Comparison of ENCODE assay signal across 28 mouse cellular contexts in the genomic region with DNA sequence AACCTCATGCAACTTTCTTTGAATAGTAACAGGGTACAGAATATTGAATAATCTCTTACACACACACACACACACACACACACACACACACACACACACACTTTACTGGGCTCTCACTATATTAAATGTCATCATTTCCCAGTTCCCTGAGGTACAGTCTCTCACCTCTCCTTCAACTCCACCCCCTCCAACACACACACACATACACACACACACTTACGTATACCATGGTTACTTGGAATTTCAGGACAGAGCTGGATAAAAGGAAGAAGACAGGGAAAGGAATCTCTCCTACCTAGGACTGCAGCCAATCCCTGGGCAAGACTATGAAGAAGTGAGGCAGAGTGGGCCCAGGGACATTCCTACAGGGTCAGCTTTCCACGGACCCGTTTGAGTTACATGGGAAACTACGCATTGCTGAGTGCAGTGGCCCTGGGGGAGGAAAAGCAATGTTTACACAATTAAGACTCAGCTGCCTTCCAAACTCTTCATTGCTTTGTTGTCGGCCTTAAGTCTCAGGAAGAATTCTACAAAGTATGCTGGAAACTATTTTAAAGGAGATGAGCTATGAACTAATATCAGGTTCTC.
DNase-seq lines count a peak whose midpoint lies in the region; ATAC-seq and TF ChIP-seq lines count a peak whose summit lies in the region.
"Had no signal": no experiment of that assay in that cellular context is flagged by ENCODE, and none has a peak within 500 bp of the region (broad histone marks: within the 10 kb centered on the region; RNA-seq: fewer than 3 reads in every experiment).

No protein-coding gene starts in this region.

- WGBS in kidney, adult 2 months = 52% methylated on average over 5 of the region's 5 CpGs
- WGBS in lung, postnatal 0 days = 32% methylated on average over 5 of the region's 5 CpGs

- TF ChIP-seq EP300 in lung, postnatal 0 days (IDR thresholded peaks at IDR 0.05) = no peak

- no peaks in the 10 kb centered on the region for H3K4me1 ChIP-seq in kidney, adult 2 months (ENCODE audit: control insufficient read depth, insufficient read depth, low read length)
- H3K4me1 ChIP-seq in lung, postnatal 0 days (ENCODE audit: insufficient read depth, low read depth, low read length) = peaks cover 9% of the 10 kb centered on the region; the same call in 1 of the 2 replicates
- H3K4me1 ChIP-seq: forebrain, embryonic 10.5 days; forebrain, embryonic 15.5 days; liver, embryonic 13.5 days had no signal

- peak; percentile 7 for DNase-seq in embryo, embryonic 10.5 days (ENCODE audit: low spot score)
- DNase-seq in embryo, embryonic 11 days = no peak
- DNase-seq in kidney, postnatal 10 days = peak; percentile 9
- no peak for DNase-seq in kidney, adult 2 months
- no peak for DNase-seq in lung, postnatal 0 days (ENCODE audit: low spot score)
- no peak for DNase-seq in lung, postnatal 25 days (ENCODE audit: low spot score)
- DNase-seq in frontal cortex, postnatal 36 days (ENCODE audit: low spot score in 2 of 2) = no peak
- DNase-seq: adrenal gland, adult 2 months; cerebellum, adult 9-10 months; cerebellum, postnatal 36 days; gastrocnemius, adult 2 months; gastrocnemius, postnatal 36 days; heart, adult 2 months; kidney, adult 9 months; layer of hippocampus, postnatal 36 days; liver, embryonic 13.5 days; lung, adult 18-20 months; lung, postnatal 14 days; spleen, adult 18-20 months; thymus, postnatal 14 days had no signal

- no peak for TF ChIP-seq CTCF in kidney, adult 2 months (conservative IDR thresholded peaks at IDR 0.05; ENCODE audit: insufficient read depth, insufficient read length, low read depth, low read length)
- no peak for TF ChIP-seq CTCF in lung, postnatal 0 days (IDR thresholded peaks at IDR 0.05)

- no peak overlapping the region for H3K27ac ChIP-seq in kidney, adult 2 months (ENCODE audit: insufficient read depth, low read depth, low read length)
- no peak overlapping the region for H3K27ac ChIP-seq in lung, postnatal 0 days (ENCODE audit: low read length)
- H3K27ac ChIP-seq: forebrain, embryonic 10.5 days; forebrain, embryonic 15.5 days; gastrocnemius, adult 2 months; heart, adult 2 months; liver, embryonic 13.5 days had no signal

- no peaks in the 10 kb centered on the region for H3K36me3 ChIP-seq in kidney, adult 2 months (ENCODE audit: control insufficient read depth, insufficient read depth, low read length)
- H3K36me3 ChIP-seq in lung, postnatal 0 days (ENCODE audit: insufficient read depth, low read length) = no peaks in the 10 kb centered on the region
- H3K36me3 ChIP-seq: forebrain, embryonic 10.5 days; forebrain, embryonic 15.5 days; heart, embryonic 12.5 days; liver, embryonic 13.5 days had no signal

- peak; percentile 26; the same call in 1 of the 2 replicates for ATAC-seq in lung, postnatal 0 days
- ATAC-seq: activated CD4-positive, CD25-positive, alpha-beta regulatory T cell, adult 4 months; forebrain, embryonic 15.5 days; hindbrain, embryonic 16.5 days; midbrain, embryonic 16.5 days had no signal

- H3K27me3 ChIP-seq in kidney, adult 2 months (replicated peaks; ENCODE audit: control insufficient read depth, insufficient read depth, low read length) = no peaks in the 10 kb centered on the region
- H3K27me3 ChIP-seq in lung, postnatal 0 days (replicated peaks; ENCODE audit: insufficient read depth, low read length) = no peaks in the 10 kb centered on the region
- H3K27me3 ChIP-seq: CH12.LX; forebrain, embryonic 15.5 days; heart, embryonic 12.5 days; liver, embryonic 13.5 days had no signal

- H3K4me3 ChIP-seq in kidney, adult 2 months (ENCODE audit: insufficient read depth, low read depth, low read length) = no peak overlapping the region
- H3K4me3 ChIP-seq in lung, postnatal 0 days (ENCODE audit: low read depth, low read length) = no peak overlapping the region
- H3K4me3 ChIP-seq: forebrain, embryonic 10.5 days; forebrain, embryonic 15.5 days; gastrocnemius, adult 2 months; heart, adult 2 months; heart, embryonic 12.5 days; liver, embryonic 13.5 days had no signal

- H3K9me3 ChIP-seq in lung, postnatal 0 days (ENCODE audit: low read length) = no peaks in the 10 kb centered on the region
- H3K9me3 ChIP-seq: forebrain, embryonic 10.5 days; forebrain, embryonic 15.5 days; heart, embryonic 12.5 days; liver, embryonic 13.5 days had no signal

- no peak overlapping the region for H3K4me2 ChIP-seq in lung, postnatal 0 days (replicated peaks; ENCODE audit: low read depth, low read length)
- H3K4me2 ChIP-seq: forebrain, embryonic 15.5 days; heart, embryonic 12.5 days; liver, embryonic 13.5 days; midbrain, embryonic 11.5 days had no signal

- no peak for TF ChIP-seq POLR2A in kidney, adult 2 months (IDR thresholded peaks at IDR 0.05; ENCODE audit: low read depth, low read length)

- no peak overlapping the region for H3K9ac ChIP-seq in lung, postnatal 0 days (replicated peaks; ENCODE audit: low read depth)
- H3K9ac ChIP-seq: forebrain, embryonic 15.5 days; heart, embryonic 12.5 days; liver, embryonic 13.5 days had no signal

Comparison
In these comparisons a context has a peak if more than half of its experiments do, and no peak if none do; other contexts are left out.
1. DNase-seq: peak in embryo, embryonic 10.5 days (single experiment) and kidney, postnatal 10 days (single experiment); none in embryo, embryonic 11 days (single experiment), kidney, adult 2 months (single experiment), lung, postnatal 0 days (single experiment), lung, postnatal 25 days (single experiment) and frontal cortex, postnatal 36 days (0 of 2).